Mouse (Mus musculus) c-Kit-positive CD71-negative TER-119-negative erythroid progenitor cells, embryonic 14.5 days (primary cell): ENCODE data around the gene Camkk1.

Experiments used
- DNase-seq: peaks from one replicate; pipeline ENCODE4 v3.0.0-alpha.2; 2013; ENCODE audit warnings: low read depth

The Camkk1 gene

DNA sequence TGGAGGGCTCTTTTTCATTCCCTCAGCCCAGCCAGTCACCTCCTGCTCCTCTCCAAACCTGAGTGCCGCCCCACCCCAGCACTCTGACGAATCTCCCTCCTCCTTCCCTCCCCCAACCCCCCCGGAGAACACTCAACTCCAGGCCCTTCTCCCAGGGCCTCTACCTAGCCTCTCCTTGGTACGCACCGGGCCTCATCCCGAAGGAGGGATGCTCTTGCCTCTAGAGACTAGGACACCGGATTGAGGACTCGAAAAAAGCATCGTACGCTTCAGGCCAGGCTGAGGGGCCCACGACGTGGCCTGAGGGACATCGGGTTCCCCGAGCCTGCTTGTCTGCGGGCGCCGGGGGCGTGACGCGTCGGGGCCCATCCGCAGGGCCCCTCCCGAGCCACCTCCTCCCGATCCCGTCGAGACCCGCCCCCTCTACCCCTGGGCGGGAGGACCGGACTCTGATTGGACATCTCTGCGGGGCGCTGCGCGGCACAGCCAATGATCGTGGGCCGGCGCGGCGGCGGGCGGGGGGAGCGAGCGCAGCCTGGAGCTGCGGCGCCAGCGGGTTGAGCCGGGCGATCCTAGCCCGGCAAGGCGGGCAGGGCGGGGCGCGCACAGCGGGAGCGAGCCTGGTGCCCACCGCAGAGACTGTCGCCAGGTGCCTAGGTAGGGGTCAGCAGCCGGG, at the start of gene Camkk1:
Gene Camkk1 (plus strand): TSS at position 538 of the 676 bp plus-strand sequence.
- DNase-seq = peak; percentile 86

- no peak for DNase-seq
Measured at GRCm38 (mm10) chr11:72974995-72975503, 43.8 kb upstream of the Camkk1 start.

GRCm38 (mm10) chr11:72982516-72982915, 36.3 kb upstream of the Camkk1 start:
- no peak for DNase-seq

GRCm38 (mm10) chr11:72983283-72983682, 35.5 kb upstream of the Camkk1 start:
- DNase-seq = no peak

- no peak for DNase-seq
Measured at GRCm38 (mm10) chr11:72986745-72987144, 32.1 kb upstream of the Camkk1 start.

GRCm38 (mm10) chr11:72987234-72987633, 31.6 kb upstream of the Camkk1 start:
- no peak for DNase-seq

- no peak for DNase-seq
Measured at GRCm38 (mm10) chr11:72987807-72988206, 31.0 kb upstream of the Camkk1 start.

DNA sequence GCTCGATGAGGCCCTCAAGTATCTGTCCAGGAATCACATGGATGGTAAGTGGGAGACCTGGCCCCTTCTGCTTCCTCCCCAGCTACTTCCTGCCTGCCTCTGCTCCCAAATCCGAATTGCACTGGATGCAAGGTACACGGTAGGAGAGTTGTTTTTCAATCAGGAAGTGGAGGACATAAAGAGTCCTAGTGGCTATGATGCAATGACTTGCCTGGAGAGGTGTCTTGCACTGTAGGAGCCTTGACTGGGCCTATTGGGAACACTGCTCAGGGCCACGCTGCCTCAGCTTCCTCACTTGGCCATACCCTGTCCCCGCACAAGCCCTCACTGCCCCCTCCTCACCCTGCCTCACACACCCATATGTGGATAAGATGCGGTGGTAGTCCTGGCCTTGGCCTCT, 29.8 kb upstream of the Camkk1 start:
- DNase-seq = no peak

DNA sequence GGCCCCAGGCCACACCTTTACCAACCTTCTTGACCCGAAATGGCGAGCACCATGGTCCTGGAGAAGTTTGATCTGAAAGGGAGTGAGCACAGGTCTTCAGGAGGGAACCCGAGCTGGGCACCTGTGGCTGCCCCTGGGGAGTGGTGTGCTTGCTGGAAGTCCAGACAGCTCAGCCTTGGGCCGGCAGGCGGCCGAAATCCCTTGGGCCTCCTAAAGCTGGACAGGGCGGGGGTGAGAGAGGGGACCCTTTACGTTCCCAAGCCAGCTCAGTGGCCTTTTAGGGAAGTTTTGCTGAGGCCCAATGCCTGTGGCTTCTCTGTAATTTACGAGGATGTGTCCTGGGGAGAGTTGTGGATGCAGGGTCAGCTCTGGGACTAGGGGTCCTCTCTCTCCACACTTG, 28.1 kb upstream of the Camkk1 start:
- DNase-seq = no peak

DNA sequence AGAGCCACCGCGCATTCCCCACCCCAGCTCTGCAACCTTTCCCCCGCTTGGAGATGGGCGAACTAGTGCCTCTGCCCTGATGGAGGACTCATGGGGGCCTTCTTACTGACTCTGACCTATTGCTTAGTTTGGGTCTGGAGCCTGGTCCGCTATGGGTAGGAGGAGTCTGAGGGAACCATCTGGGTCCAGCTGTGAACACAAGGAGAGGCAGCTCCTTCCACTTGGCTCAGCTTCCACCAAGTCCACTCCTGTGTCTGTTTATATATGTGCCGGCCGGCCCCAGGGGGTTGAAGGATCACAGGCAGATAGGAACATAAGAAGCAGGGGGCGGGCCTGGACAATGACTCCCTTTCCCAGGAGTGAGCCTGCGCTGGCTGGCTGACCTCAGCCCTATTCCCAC, 26.8 kb upstream of the Camkk1 start:
- no peak for DNase-seq

GRCm38 (mm10) chr11:72996346-72996745, 22.5 kb upstream of the Camkk1 start:
- DNase-seq = no peak

- no peak for DNase-seq
Measured at GRCm38 (mm10) chr11:72996781-72997180, 22.0 kb upstream of the Camkk1 start.

DNA sequence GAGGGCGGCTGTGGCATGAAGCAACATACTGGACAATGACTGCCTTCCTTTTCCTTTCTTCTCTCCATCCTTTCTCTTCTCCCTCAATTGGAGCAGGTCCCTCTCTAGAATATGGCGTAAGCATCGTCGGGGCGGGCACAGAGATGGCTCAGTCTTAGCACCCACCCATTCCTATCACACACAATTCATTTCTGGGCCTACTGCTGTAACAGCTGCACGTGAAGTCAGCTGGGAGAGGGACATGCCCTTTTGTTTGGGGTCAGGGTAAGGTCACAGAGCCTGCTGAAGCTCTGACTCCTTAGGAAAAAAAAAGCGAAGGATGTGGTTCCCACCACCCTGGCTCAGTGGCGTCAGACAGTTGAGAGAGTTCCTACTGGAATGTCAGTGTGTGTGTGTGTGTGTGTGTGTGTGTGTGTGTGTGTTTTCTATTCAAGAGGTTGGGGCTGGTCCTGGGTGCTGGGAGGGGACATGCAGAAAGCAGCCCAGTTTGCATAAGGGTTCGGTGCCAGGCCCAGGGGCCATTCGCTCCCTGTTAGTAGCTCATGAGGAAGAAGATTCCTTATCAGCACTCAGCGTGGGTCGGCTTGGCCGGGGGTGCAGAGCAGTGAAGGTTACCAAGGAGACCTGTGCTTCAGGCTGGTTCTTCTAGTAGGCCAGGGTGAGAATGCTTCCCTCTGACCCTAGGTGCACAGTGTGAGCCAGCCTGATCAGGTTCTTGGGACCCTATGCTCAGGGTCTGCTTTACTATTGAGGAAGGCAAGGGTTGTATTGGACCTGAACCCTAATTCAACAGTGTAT, 21.1 kb upstream of the Camkk1 start:
- no peak for DNase-seq

DNA sequence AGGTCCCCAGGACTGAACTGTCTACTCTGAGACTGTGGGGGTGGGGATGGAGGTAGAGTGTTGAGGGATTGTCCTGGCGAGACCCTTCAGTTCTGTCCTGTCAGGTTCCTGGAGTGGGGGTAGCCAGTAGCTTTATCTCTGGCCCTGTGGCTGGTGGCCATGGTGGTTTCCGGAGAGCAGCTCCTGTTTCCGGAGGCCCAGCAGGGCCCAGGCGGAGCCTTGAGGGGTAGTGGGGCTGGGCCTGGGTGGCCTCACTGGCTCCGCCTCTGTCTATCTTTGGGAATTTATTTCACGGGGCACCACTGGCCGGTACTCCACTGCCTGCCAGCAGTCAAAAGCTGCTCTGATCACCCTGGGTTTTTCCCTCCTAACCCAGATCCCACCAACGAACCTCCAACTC, 20.0 kb upstream of the Camkk1 start, which contains the start of gene P2rx1:
Gene P2rx1 (plus strand): TSS at position 333 of the 400 bp plus-strand sequence.
- peak; percentile 54 for DNase-seq

DNA sequence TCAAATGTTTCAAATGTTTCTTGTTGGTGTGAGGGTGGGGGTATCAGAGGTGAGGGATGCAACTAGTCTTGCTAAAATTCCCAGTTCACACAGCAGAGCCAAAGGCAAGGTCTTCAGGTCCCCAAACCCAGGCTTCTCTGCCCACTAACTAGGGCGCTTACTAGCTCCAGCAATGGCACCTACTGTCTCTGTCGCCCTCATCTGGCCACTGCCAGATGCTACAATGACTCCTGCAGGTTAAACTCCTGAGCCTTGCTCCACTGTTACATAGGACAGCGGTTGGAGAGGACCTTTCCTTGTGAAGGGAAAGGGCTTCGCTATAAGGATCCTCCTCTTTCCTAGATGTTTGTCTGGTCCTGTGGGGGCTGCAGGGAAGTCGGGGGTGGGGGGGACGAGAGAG, 17.8 kb upstream of the Camkk1 start:
- DNase-seq = peak; percentile 66

GRCm38 (mm10) chr11:73006377-73006776, 12.4 kb upstream of the Camkk1 start:
- DNase-seq = peak; percentile 69

DNA sequence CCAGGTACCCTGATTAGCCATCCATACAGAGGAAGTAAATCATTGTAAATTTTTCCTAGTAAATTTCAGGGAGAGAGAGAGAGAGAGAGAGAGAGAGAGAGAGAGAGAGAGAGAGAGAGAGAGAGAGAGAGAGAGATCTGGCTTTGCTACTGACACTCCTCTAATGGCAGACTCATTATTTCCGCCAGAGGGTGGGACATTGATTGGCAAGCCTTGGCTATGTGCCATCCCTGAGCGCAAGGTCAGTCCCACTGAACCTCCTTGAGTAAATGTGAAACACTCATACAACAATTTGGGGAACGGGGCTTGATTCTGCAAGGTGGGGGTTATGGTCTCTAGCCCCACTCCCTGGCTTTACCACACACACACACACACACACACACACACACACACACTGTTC, 11.7 kb upstream of the Camkk1 start:
- DNase-seq = no peak

- no peak for DNase-seq
Measured at GRCm38 (mm10) chr11:73007698-73008481, 10.9 kb upstream of the Camkk1 start.

DNA sequence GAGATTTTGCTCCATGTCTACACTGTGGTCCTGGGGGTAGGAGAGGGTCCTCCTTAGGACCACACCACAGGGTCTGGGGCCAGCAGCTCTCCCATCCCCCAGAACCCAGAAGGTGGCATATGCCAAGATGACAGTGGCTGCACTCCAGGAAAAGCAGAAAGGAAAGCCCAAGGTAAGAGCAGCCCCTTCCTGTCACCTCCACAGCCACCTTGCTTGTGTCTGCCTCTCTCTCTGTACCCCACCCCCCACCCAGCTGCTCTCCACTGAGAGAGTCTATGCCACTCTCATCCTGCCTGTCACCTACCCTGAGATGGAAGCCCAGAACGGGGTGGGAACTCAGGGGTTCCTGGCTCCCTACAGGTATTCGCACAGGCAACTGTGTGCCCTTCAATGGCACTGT, 10.0 kb upstream of the Camkk1 start:
- no peak for DNase-seq

GRCm38 (mm10) chr11:73009531-73010274, 9.1 kb upstream of the Camkk1 start:
- DNase-seq = no peak

- no peak for DNase-seq
Measured at GRCm38 (mm10) chr11:73013981-73014380, 4.8 kb upstream of the Camkk1 start.
